Mouse (Mus musculus) heart, embryonic 16.5 days (tissue): ENCODE results near the gene Gm20388. TPM values are rescaled to one million over a fixed set of nuclear protein-coding genes. Genes with fewer than 3 reads are reported as not detected.

Source experiments
- ATAC-seq: fragments of 200-750 bp; cut with Nextera tagmentation; replicated peaks from 2 replicates; pipeline ENCODE4 v1.8.0; 2017; ENCODE audit warnings: moderate number of reproducible peaks; ENCODE audit not compliant: insufficient read depth, low FRiP score; ENCODE audit errors: extremely low read depth
- H3K27ac ChIP-seq: fragments of 300-500 bp; sonication (generic); 2 replicates; pipeline ENCODE4 v1.5.1; 2014; ENCODE audit warnings: mild to moderate bottlenecking, low read length, control low read depth, moderate library complexity
- H3K27me3 ChIP-seq: fragments of 300-500 bp; sonication (generic); 2 replicates; pipeline ENCODE4 v1.6.1; 2014; ENCODE audit warnings: low read length, mixed read lengths; ENCODE audit not compliant: control insufficient read depth, insufficient read depth
- H3K36me3 ChIP-seq: fragments of 300-500 bp; sonication (generic); 2 replicates; pipeline ENCODE4 v1.6.1; 2014; ENCODE audit not compliant: control insufficient read depth, insufficient read depth
- H3K4me1 ChIP-seq: fragments of 300-500 bp; sonication (generic); 2 replicates; pipeline ENCODE4 v1.6.1; 2014; ENCODE audit warnings: low read length, mixed read lengths; ENCODE audit not compliant: control insufficient read depth, insufficient read depth
- H3K4me2 ChIP-seq: fragments of 300-500 bp; sonication (generic); 2 replicates; pipeline ENCODE4 v1.6.1; 2014; ENCODE audit warnings: low read depth, mild to moderate bottlenecking, control low read depth, low read length
- H3K4me3 ChIP-seq: fragments of 300-500 bp; sonication (generic); 2 replicates; pipeline ENCODE4 v1.5.1; 2014; ENCODE audit warnings: mild to moderate bottlenecking, control low read depth, low read length
- H3K9ac ChIP-seq: fragments of 300-500 bp; sonication (generic); 2 replicates; pipeline ENCODE4 v1.6.1; 2014; ENCODE audit warnings: low read length, control low read depth
- H3K9me3 ChIP-seq: fragments of 300-500 bp; sonication (generic); replicated peaks from 2 replicates; pipeline ENCODE4 v1.6.1; 2016; ENCODE audit warnings: low read length; ENCODE audit not compliant: control insufficient read depth
- WGBS: fragments of 180-500 bp; shearing (Covaris S2); extraction: QIAGEN DNeasy Blood & Tissue Kit; methylation state at CpG from one replicate; pipeline ENCODE4 v1.1.7; 2014; 5-methylcytosine and 5-hydroxymethylcytosine counted together
- polyA plus RNA-seq: library from polyadenylated mRNA; unstranded; fragments of >200 nt; fragmentation: Nextera tagmentation; extraction: Ambion mirVana; gene quantifications from 2 replicates; pipeline ENCODE4 v1.2.1, GENCODE M21; 2015

Gene Gm20388
- polyA plus RNA-seq, 1 experiment from 2014 or later: 4.5 TPM

- H3K4me1 ChIP-seq: peaks cover 77% of the 10 kb centered on the region
- H3K36me3 ChIP-seq: no peaks in the 10 kb centered on the region
- no peak overlapping the region for H3K4me3 ChIP-seq
- 29% methylated on average over 16 of the region's 16 CpGs for WGBS
- H3K27ac ChIP-seq: no peak overlapping the region
- H3K4me2 ChIP-seq: no peak overlapping the region
- no peaks in the 10 kb centered on the region for H3K27me3 ChIP-seq
- H3K9me3 ChIP-seq: no peaks in the 10 kb centered on the region
- ATAC-seq: no peak
- H3K9ac ChIP-seq: 0 out of 2 replicates have a peak overlapping the region, but pooled peaks have one; percentile 14
Measured at GRCm38 (mm10) chr8:120378306-120378705, 467.7 kb downstream of the Gm20388 start.

DNA sequence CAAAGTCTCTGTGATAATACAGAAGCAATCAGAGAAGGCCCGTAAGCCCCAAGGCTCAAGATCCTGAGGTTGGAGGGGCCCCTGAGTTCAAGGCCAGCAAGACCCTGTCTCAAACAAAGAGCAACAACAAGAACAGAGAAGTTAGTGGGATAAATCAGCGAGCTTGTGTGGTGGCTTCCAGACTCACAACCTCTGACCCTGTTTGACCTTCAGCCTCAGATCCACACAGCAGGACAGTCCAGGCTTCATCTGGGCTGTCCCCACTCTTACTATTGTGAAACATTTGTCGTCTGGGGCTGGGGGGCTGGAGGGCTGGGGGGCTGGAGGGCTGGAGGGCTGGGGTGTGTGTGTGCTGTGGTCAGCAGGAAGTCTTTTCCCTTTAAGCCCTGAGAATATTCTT lies 468.4 kb downstream of the Gm20388 start:
- peak overlapping the region; percentile 10; the same call in 1 of the 2 replicates for H3K9ac ChIP-seq

DNA sequence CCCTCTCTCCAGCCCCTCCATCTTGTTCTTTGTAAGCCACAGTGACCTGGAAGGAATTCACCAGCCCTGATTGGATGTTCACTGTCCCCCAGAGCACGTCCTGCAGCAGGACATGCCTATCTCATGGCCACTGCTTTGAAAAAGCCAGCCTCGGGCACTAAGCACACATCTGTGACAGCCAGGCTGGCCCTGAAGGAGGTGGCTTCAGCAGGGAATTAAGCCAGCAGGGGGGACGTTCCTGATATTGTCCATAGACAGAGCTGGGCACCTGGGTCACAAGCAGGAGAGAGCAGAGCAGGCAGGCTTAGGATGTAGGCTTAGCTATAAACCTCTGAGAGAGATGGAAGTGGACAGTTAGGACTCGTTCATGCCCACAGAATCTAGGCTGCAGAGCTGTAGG lies 471.2 kb downstream of the Gm20388 start:
- Histone ChIP-seq H3K4me1 (peaks cover 61% of the 10 kb centered on the region), H3K9ac (peak overlapping the region; percentile 1), H3K4me3 (no peak overlapping the region), H3K27ac (peak overlapping the region; percentile 97), H3K4me2 (no peak overlapping the region), H3K9me3 (peaks cover 5% of the 10 kb centered on the region), H3K36me3 (no peaks in the 10 kb centered on the region), H3K27me3 (no peaks in the 10 kb centered on the region)
- WGBS: 34% methylated on average over 4 of the region's 4 CpGs
- ATAC-seq: no peak

More for the DNA sequence above, 468.4 kb downstream of the Gm20388 start:
- Histone ChIP-seq H3K4me2 (no peak overlapping the region), H3K36me3 (no peaks in the 10 kb centered on the region), H3K27me3 (no peaks in the 10 kb centered on the region), H3K4me1 (peaks cover 78% of the 10 kb centered on the region), H3K9me3 (no peaks in the 10 kb centered on the region), H3K27ac (no peak overlapping the region), H3K4me3 (no peak overlapping the region)
- WGBS: 52% methylated on average over 3 of the region's 3 CpGs
- no peak for ATAC-seq

GRCm38 (mm10) chr8:120382436-120383203 lies 472.0 kb downstream of the Gm20388 start:
- peak; percentile 96 for ATAC-seq

GRCm38 (mm10) chr8:120383204-120383560 lies 472.5 kb downstream of the Gm20388 start:
- Histone ChIP-seq H3K9ac (peak overlapping the region; percentile 67), H3K4me3 (no peak overlapping the region), H3K9me3 (peaks cover 5% of the 10 kb centered on the region), H3K27ac (peak overlapping the region; percentile 97), H3K4me1 (peaks cover 48% of the 10 kb centered on the region), H3K27me3 (no peaks in the 10 kb centered on the region), H3K4me2 (no peak overlapping the region), H3K36me3 (no peaks in the 10 kb centered on the region)
- 0 out of 2 replicates have a peak, but pooled peaks have one; percentile 2 for ATAC-seq
- 42% methylated on average over 6 of the region's 6 CpGs for WGBS

More at GRCm38 (mm10) chr8:120382436-120383203, 472.0 kb downstream of the Gm20388 start:
- 23% methylated on average over 19 of the region's 19 CpGs for WGBS
- Histone ChIP-seq H3K4me2 (0 out of 2 replicates have a peak overlapping the region, but pooled peaks have one; percentile 12), H3K9ac (peak overlapping the region; percentile 67), H3K27me3 (no peaks in the 10 kb centered on the region), H3K9me3 (peaks cover 5% of the 10 kb centered on the region), H3K36me3 (no peaks in the 10 kb centered on the region), H3K4me3 (no peak overlapping the region), H3K27ac (peak overlapping the region; percentile 97), H3K4me1 (peaks cover 53% of the 10 kb centered on the region)

GRCm38 (mm10) chr8:120383713-120384112 lies 473.1 kb downstream of the Gm20388 start:
- peaks cover 42% of the 10 kb centered on the region for H3K4me1 ChIP-seq
- no peak for ATAC-seq
- H3K4me3 ChIP-seq: no peak overlapping the region
- H3K27me3 ChIP-seq: no peaks in the 10 kb centered on the region
- H3K27ac ChIP-seq: peak overlapping the region; percentile 97
- 31% methylated on average over 6 of the region's 6 CpGs for WGBS
- H3K4me2 ChIP-seq: no peak overlapping the region
- H3K9me3 ChIP-seq: peaks cover 5% of the 10 kb centered on the region
- H3K36me3 ChIP-seq: no peaks in the 10 kb centered on the region
- H3K9ac ChIP-seq: peak overlapping the region; percentile 67

DNA sequence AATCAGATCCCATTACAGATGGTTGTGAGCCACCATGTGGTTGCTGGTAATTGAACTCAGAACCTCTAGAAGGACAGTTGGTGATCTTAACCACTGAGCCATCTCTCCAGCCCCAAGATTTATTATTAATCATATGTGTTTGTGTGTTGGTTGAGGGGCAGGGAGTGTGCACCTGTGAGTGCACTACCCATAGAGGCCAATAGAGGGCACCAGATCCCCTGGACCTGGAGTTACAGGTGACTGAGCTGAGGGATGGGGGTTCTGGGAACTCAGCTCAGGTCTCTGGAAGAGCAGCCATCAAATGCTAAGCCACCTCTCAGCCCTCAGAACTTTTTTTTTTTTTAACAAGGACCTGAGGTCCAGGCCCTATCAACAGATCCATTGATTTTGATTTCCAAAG lies 474.1 kb downstream of the Gm20388 start:
- H3K4me1 ChIP-seq: peaks cover 35% of the 10 kb centered on the region
- no peak for ATAC-seq
- H3K27me3 ChIP-seq: no peaks in the 10 kb centered on the region
- H3K9me3 ChIP-seq: peaks cover 5% of the 10 kb centered on the region
- H3K4me2 ChIP-seq: no peak overlapping the region
- H3K27ac ChIP-seq: no peak overlapping the region
- no peak overlapping the region for H3K4me3 ChIP-seq
- no peak overlapping the region for H3K9ac ChIP-seq
- no peaks in the 10 kb centered on the region for H3K36me3 ChIP-seq

GRCm38 (mm10) chr8:120388246-120388645 lies 477.6 kb downstream of the Gm20388 start:
- WGBS: 91% methylated on average over 6 of the region's 6 CpGs

GRCm38 (mm10) chr8:120390598-120390997 lies 480.0 kb downstream of the Gm20388 start:
- Histone ChIP-seq H3K9me3 (no peaks in the 10 kb centered on the region), H3K27me3 (no peaks in the 10 kb centered on the region), H3K36me3 (no peaks in the 10 kb centered on the region), H3K9ac (no peak overlapping the region), H3K4me2 (no peak overlapping the region), H3K27ac (no peak overlapping the region), H3K4me3 (no peak overlapping the region), H3K4me1 (peaks cover 4% of the 10 kb centered on the region)
- WGBS: 88% methylated on average over 7 of the region's 7 CpGs
- no peak for ATAC-seq

More at GRCm38 (mm10) chr8:120388246-120388645, 477.6 kb downstream of the Gm20388 start:
- Histone ChIP-seq H3K4me2 (no peak overlapping the region), H3K27me3 (no peaks in the 10 kb centered on the region), H3K4me1 (peaks cover 14% of the 10 kb centered on the region), H3K9me3 (peaks cover 5% of the 10 kb centered on the region), H3K9ac (no peak overlapping the region), H3K4me3 (no peak overlapping the region), H3K36me3 (no peaks in the 10 kb centered on the region), H3K27ac (no peak overlapping the region)
- no peak for ATAC-seq
